Mouse (Mus musculus) limb, embryonic 14.5 days (tissue): ENCODE data around the gene Map4k3. TPM values are rescaled to one million over a fixed set of nuclear protein-coding genes. Genes with fewer than 3 reads are reported as not detected.
A peak's percentile ranks its signal among the peaks of the same experiment; 100 is the strongest.

ENCODE experiments used
- ATAC-seq: fragments of 200-750 bp; cut with Nextera tagmentation; 2 replicates; pipeline ENCODE4 v1.8.0; 2017; ENCODE audit warnings: low read depth, moderate number of reproducible peaks, moderate TSS enrichment; ENCODE audit not compliant: low FRiP score
- DNase-seq: peaks from one replicate; pipeline ENCODE4 v3.0.0-alpha.2; 2015; ENCODE audit warnings: low spot score
- H3K27ac ChIP-seq: fragments of 300-500 bp; sonication (generic); replicated peaks from 2 replicates; pipeline ENCODE4 v1.5.1; 2014; ENCODE audit warnings: low read depth, mild to moderate bottlenecking, low read length, moderate library complexity, mixed read lengths
- H3K27me3 ChIP-seq: fragments of 300-500 bp; sonication (generic); 2 replicates; pipeline ENCODE4 v1.6.1; 2014; ENCODE audit warnings: low read length, mixed read lengths; ENCODE audit not compliant: control insufficient read depth, insufficient read depth
- H3K36me3 ChIP-seq: fragments of 300-500 bp; sonication (generic); 2 replicates; pipeline ENCODE4 v1.6.1; 2014; ENCODE audit warnings: mild to moderate bottlenecking, low read length, moderate library complexity, mixed read lengths; ENCODE audit not compliant: control insufficient read depth, insufficient read depth
- H3K4me1 ChIP-seq: fragments of 300-500 bp; sonication (generic); 2 replicates; pipeline ENCODE4 v1.6.1; 2014; ENCODE audit warnings: antibody characterized with exemption, low read length, mixed read lengths; ENCODE audit not compliant: control insufficient read depth, insufficient read depth
- H3K4me2 ChIP-seq: fragments of 300-500 bp; sonication (generic); replicated peaks from 2 replicates; pipeline ENCODE4 v1.6.1; 2014; ENCODE audit warnings: low read depth, mild to moderate bottlenecking, low read length, moderate library complexity; ENCODE audit not compliant: severe bottlenecking
- H3K4me3 ChIP-seq: fragments of 300-500 bp; sonication (generic); replicated peaks from 2 replicates; pipeline ENCODE4 v1.5.1; 2014; ENCODE audit warnings: low read length
- H3K9ac ChIP-seq: fragments of 300-500 bp; sonication (generic); 2 replicates; pipeline ENCODE4 v1.6.1; 2014; ENCODE audit warnings: mild to moderate bottlenecking, low read depth, low read length, moderate library complexity; ENCODE audit not compliant: severe bottlenecking
- H3K9me3 ChIP-seq: fragments of 300-500 bp; sonication (generic); 2 replicates; pipeline ENCODE4 v1.6.1; 2016; ENCODE audit warnings: low read length; ENCODE audit not compliant: control insufficient read depth
- POLR2A ChIP-seq: fragments of 200-500 bp; IDR thresholded peaks from 2 replicates; pipeline ENCODE4 v1.8.0; 2012; ENCODE audit warnings: inconsistent platforms, mild to moderate bottlenecking, moderate library complexity, borderline replicate concordance; ENCODE audit not compliant: insufficient read depth, insufficient read length; ENCODE audit errors: extremely low read depth
- WGBS: fragments of 180-500 bp; shearing (Covaris S2); extraction: QIAGEN DNeasy Blood & Tissue Kit; methylation state at CpG from one replicate; pipeline ENCODE4 v1.1.7; 2014; 5-methylcytosine and 5-hydroxymethylcytosine counted together
- polyA plus RNA-seq, 2 experiments: library from polyadenylated mRNA; depleted of rRNA in 1 of 2; stranded (reverse) in 1 of 2; unstranded in 1 of 2; fragments of >200 nt; fragmentation: Nextera tagmentation in 1 of 2; extraction: Ambion mirVana in 1 of 2; gene quantifications; 2 replicates each; pipeline versions ENCODE4 v1.2.1 to v1.2.3; 2012 to 2014

Gene Map4k3
- polyA plus RNA-seq, 2 experiments = 42.6 to 50.2 TPM

- no peak overlapping the region for H3K4me3 ChIP-seq
- H3K4me1 ChIP-seq = peaks cover 43% of the 10 kb centered on the region
- no peaks in the 10 kb centered on the region for H3K27me3 ChIP-seq
- no peaks in the 10 kb centered on the region for H3K9me3 ChIP-seq
- no peak overlapping the region for H3K9ac ChIP-seq
- ATAC-seq = no peak
- no peaks in the 10 kb centered on the region for H3K36me3 ChIP-seq
- TF ChIP-seq POLR2A = no peak
- no peak for DNase-seq
- no peak overlapping the region for H3K27ac ChIP-seq
- 67% methylated on average over 6 of the region's 6 CpGs for WGBS
- no peak overlapping the region for H3K4me2 ChIP-seq
Measured at GRCm38 (mm10) chr17:80706608-80707007, 21.7 kb downstream of the Map4k3 start.

DNA sequence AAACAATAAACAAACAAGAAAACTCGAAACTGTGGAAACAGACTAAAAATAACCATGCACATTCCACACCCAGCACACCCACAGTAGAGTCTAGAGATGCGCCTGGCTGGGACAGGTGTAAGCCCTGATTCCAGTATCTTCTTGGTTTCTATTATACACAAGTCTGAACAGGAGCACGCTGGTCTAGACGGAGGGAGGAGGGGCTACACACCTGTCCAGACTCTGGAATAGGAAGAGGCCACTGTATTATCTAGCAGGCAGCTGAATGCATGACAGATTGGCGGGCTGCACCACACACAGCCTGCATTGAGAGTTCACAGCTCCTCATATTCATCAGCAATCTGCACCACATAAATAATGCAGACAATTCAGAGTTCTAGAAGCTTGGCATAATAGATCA, 26.6 kb downstream of the Map4k3 start:
- peaks cover 28% of the 10 kb centered on the region for H3K4me1 ChIP-seq
- TF ChIP-seq POLR2A = no peak
- no peak overlapping the region for H3K27ac ChIP-seq
- H3K27me3 ChIP-seq = no peaks in the 10 kb centered on the region
- H3K4me3 ChIP-seq = no peak overlapping the region
- no peak overlapping the region for H3K4me2 ChIP-seq
- H3K9ac ChIP-seq = no peak overlapping the region
- ATAC-seq (no peak), DNase-seq (no peak)
- H3K36me3 ChIP-seq = no peaks in the 10 kb centered on the region
- H3K9me3 ChIP-seq = no peaks in the 10 kb centered on the region
- WGBS = 79% methylated on average over 5 of the region's 5 CpGs

- DNase-seq (peak; percentile 16), ATAC-seq (0 out of 2 replicates have a peak, but pooled peaks have one; percentile 34)
- no peaks in the 10 kb centered on the region for H3K36me3 ChIP-seq
- H3K27ac ChIP-seq = no peak overlapping the region
- no peak overlapping the region for H3K4me2 ChIP-seq
- no peaks in the 10 kb centered on the region for H3K27me3 ChIP-seq
- H3K4me3 ChIP-seq = no peak overlapping the region
- TF ChIP-seq POLR2A = no peak
- H3K9me3 ChIP-seq = no peaks in the 10 kb centered on the region
- no peak overlapping the region for H3K9ac ChIP-seq
- H3K4me1 ChIP-seq = peaks cover 14% of the 10 kb centered on the region
- WGBS = 26% methylated on average over 7 of the region's 7 CpGs
Measured at GRCm38 (mm10) chr17:80698930-80699329, 29.4 kb downstream of the Map4k3 start.

GRCm38 (mm10) chr17:80698191-80698901, 29.9 kb downstream of the Map4k3 start:
- no peak overlapping the region for H3K9ac ChIP-seq

GRCm38 (mm10) chr17:80696956-80697355, 31.3 kb downstream of the Map4k3 start:
- TF ChIP-seq POLR2A = no peak
- no peak overlapping the region for H3K9ac ChIP-seq
- ATAC-seq = no peak
- no peak overlapping the region for H3K4me2 ChIP-seq
- H3K27ac ChIP-seq = no peak overlapping the region
- no peaks in the 10 kb centered on the region for H3K27me3 ChIP-seq
- H3K9me3 ChIP-seq = no peaks in the 10 kb centered on the region
- DNase-seq = no peak
- H3K36me3 ChIP-seq = no peaks in the 10 kb centered on the region
- no peak overlapping the region for H3K4me3 ChIP-seq
- H3K4me1 ChIP-seq = peaks cover 17% of the 10 kb centered on the region
- WGBS = 99% methylated on average over 5 of the region's 5 CpGs

More at GRCm38 (mm10) chr17:80698191-80698901, 29.9 kb downstream of the Map4k3 start:
- H3K27ac ChIP-seq = no peak overlapping the region
- ATAC-seq (no peak), DNase-seq (peak; percentile 28)
- 44% methylated on average over 12 of the region's 12 CpGs for WGBS
- no peaks in the 10 kb centered on the region for H3K36me3 ChIP-seq
- H3K4me3 ChIP-seq = no peak overlapping the region
- H3K27me3 ChIP-seq = no peaks in the 10 kb centered on the region
- H3K4me1 ChIP-seq = peaks cover 17% of the 10 kb centered on the region
- TF ChIP-seq POLR2A = no peak
- no peaks in the 10 kb centered on the region for H3K9me3 ChIP-seq
- no peak overlapping the region for H3K4me2 ChIP-seq

- H3K27me3 ChIP-seq = no peaks in the 10 kb centered on the region
- no peak overlapping the region for H3K9ac ChIP-seq
- 85% methylated on average over 6 of the region's 6 CpGs for WGBS
- peaks cover 17% of the 10 kb centered on the region for H3K4me1 ChIP-seq
- no peaks in the 10 kb centered on the region for H3K36me3 ChIP-seq
- TF ChIP-seq POLR2A = no peak
- no peak for ATAC-seq
- no peak overlapping the region for H3K4me2 ChIP-seq
- no peak for DNase-seq
- no peak overlapping the region for H3K4me3 ChIP-seq
- no peaks in the 10 kb centered on the region for H3K9me3 ChIP-seq
- H3K27ac ChIP-seq = no peak overlapping the region
Measured at GRCm38 (mm10) chr17:80696210-80696609, 32.1 kb downstream of the Map4k3 start.
